Mouse (Mus musculus) bone marrow macrophage, adult 2 months (primary cell): ENCODE measurements around the gene Fyco1.

Experiments
- CTCF ChIP-seq: IDR thresholded peaks from 2 replicates; pipeline ENCODE4 v1.5.1; 2012; ENCODE audit warnings: low read depth, mild to moderate bottlenecking, low read length, moderate library complexity
- POLR2A ChIP-seq: IDR thresholded peaks from 2 replicates; pipeline ENCODE4 v1.6.1; 2012; ENCODE audit warnings: mild to moderate bottlenecking, low read depth, low read length, borderline replicate concordance

DNA sequence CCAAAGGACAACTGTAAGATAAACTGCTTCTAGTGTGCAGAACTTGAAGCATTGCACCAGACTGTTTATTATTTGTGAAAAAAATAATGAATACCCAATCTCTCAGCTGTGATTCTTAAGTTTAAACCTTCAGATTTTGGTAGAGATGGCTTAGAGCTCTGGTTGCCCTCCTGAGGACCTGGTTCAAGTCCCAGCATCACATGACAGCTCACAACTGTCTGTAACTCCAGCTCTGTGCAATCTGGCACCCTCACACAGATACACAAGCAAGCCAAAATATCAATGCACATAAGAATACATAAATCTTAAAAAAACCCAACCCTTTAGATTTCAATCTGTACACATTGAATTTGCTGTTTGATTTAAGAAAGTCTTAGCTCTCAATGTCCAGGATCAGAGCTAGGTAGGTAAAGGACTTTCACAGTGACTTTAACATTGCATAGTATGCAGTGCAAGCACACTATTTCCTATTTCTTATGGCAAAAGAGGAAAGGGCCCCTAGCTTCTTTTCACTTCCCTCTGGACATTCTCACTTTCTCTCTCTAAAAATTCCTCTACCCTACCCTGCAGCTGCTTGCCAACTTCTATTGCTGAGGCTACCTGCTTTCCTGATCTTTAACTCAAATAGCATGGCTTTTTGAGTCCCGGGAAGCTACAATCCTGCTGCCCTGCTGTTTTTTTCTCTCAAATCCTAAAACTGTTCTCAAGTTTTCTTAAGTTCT, 11.4 kb upstream of the Fyco1 start:
- TF ChIP-seq POLR2A: no peak
- no peak for TF ChIP-seq CTCF
